ENCODE assay signal across 7 mouse cellular contexts in the genomic region with DNA sequence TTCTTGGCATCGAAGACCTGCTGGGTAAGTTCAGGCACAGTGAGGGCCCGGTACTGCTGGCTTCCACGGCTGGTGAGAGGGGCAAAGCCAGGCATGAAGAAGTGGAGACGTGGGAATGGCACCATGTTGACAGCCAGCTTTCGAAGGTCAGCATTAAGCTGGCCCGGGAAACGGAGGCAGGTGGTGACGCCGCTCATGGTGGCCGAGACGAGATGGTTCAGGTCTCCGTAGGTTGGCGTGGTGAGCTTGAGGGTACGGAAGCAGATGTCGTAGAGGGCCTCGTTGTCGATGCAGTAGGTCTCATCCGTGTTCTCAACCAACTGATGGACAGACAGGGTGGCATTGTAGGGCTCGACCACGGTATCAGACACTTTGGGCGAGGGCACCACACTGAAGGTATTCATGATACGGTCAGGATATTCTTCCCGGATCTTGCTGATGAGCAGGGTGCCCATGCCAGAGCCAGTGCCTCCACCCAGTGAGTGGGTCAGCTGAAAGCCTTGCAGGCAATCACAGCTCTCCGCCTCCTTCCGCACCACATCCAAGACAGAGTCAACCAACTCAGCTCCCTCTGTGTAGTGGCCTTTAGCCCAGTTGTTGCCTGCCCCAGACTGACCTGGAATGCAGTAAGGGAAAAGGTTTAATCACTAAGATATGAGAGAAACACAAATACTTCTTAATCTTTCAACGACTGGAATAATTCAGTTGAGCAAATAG. TPM values are rescaled to one million over a fixed set of nuclear protein-coding genes. Genes with fewer than 3 reads are reported as not detected.
DNase-seq lines count a peak whose midpoint lies in the region; ATAC-seq and TF ChIP-seq lines count a peak whose summit lies in the region.

No protein-coding gene starts in this region.

- TF ChIP-seq CTCF in lung, embryonic 14.5 days (IDR thresholded peaks at IDR 0.05; ENCODE audit: low read depth), result no peak

- peaks cover 63% of the 10 kb centered on the region for H3K36me3 ChIP-seq in lung, embryonic 14.5 days (ENCODE audit: insufficient read depth)
- peaks cover 67% of the 10 kb centered on the region for H3K36me3 ChIP-seq in embryonic facial prominence, embryonic 10.5 days (replicated peaks)
- H3K36me3 ChIP-seq in intestine, embryonic 14.5 days (ENCODE audit: control insufficient read depth, insufficient read depth, low read length), result peaks cover 45% of the 10 kb centered on the region
- H3K36me3 ChIP-seq in midbrain, embryonic 12.5 days, result peaks cover 48% of the 10 kb centered on the region

- no peak for DNase-seq in lung, embryonic 14.5 days
- no peak for DNase-seq in lung, postnatal 14 days
- DNase-seq in embryonic facial prominence, embryonic 10.5 days (ENCODE audit: low spot score), result no peak
- no peak for DNase-seq in intestine, embryonic 14.5 days (ENCODE audit: low spot score)
- no peak for DNase-seq in embryo, embryonic 9.5 days (ENCODE audit: extremely low spot score)
- no peak for DNase-seq in thymus, postnatal 4 days

- 0 out of 2 replicates have a peak overlapping the region, but pooled peaks have one; percentile 26 for H3K27ac ChIP-seq in lung, embryonic 14.5 days (ENCODE audit: low read depth)
- peak overlapping the region; percentile 95 for H3K27ac ChIP-seq in embryonic facial prominence, embryonic 10.5 days (replicated peaks)
- no peak overlapping the region; the same call in 1 of the 2 replicates for H3K27ac ChIP-seq in intestine, embryonic 14.5 days (ENCODE audit: low read depth)
- H3K27ac ChIP-seq in midbrain, embryonic 12.5 days (replicated peaks), result peak overlapping the region; percentile 42

- peak overlapping the region; percentile 92 for H3K4me3 ChIP-seq in lung, embryonic 14.5 days (ENCODE audit: low read depth, low read length)
- H3K4me3 ChIP-seq in embryonic facial prominence, embryonic 10.5 days, result peak overlapping the region; percentile 70
- H3K4me3 ChIP-seq in intestine, embryonic 14.5 days (ENCODE audit: low read depth, low read length), result peak overlapping the region; percentile 69
- H3K4me3 ChIP-seq in midbrain, embryonic 12.5 days, result peak overlapping the region; percentile 89

- H3K4me2 ChIP-seq in lung, embryonic 14.5 days, result peak overlapping the region; percentile 92
- H3K4me2 ChIP-seq in intestine, embryonic 14.5 days (ENCODE audit: low read length), result peak overlapping the region; percentile 90
- H3K4me2 ChIP-seq in midbrain, embryonic 12.5 days (replicated peaks), result peak overlapping the region; percentile 89

- H3K4me1 ChIP-seq in lung, embryonic 14.5 days (ENCODE audit: insufficient read depth), result no peaks in the 10 kb centered on the region; the same call in 1 of the 2 replicates
- H3K4me1 ChIP-seq in embryonic facial prominence, embryonic 10.5 days, result peaks cover 34% of the 10 kb centered on the region
- peaks cover 33% of the 10 kb centered on the region for H3K4me1 ChIP-seq in intestine, embryonic 14.5 days (replicated peaks; ENCODE audit: control insufficient read depth, insufficient read depth, low read length)
- H3K4me1 ChIP-seq in midbrain, embryonic 12.5 days, result peaks cover 37% of the 10 kb centered on the region

- ATAC-seq in lung, embryonic 14.5 days (ENCODE audit: insufficient read depth), result no peak
- no peak for ATAC-seq in intestine, embryonic 14.5 days (replicated peaks; ENCODE audit: low FRiP score, low TSS enrichment, low read depth)
- ATAC-seq in midbrain, embryonic 12.5 days (ENCODE audit: low FRiP score, low read depth), result no peak

- no peaks in the 10 kb centered on the region for H3K9me3 ChIP-seq in lung, embryonic 14.5 days (ENCODE audit: low read depth, low read length)
- no peaks in the 10 kb centered on the region for H3K9me3 ChIP-seq in embryonic facial prominence, embryonic 10.5 days
- no peaks in the 10 kb centered on the region for H3K9me3 ChIP-seq in intestine, embryonic 14.5 days (ENCODE audit: control insufficient read depth, low read length)
- no peaks in the 10 kb centered on the region for H3K9me3 ChIP-seq in midbrain, embryonic 12.5 days

- WGBS in lung, embryonic 14.5 days, result 57% methylated on average over 26 of the region's 26 CpGs
- 79% methylated on average over 26 of the region's 26 CpGs for WGBS in embryonic facial prominence, embryonic 10.5 days
- 72% methylated on average over 26 of the region's 26 CpGs for WGBS in intestine, embryonic 14.5 days
- WGBS in midbrain, embryonic 12.5 days, result 79% methylated on average over 26 of the region's 26 CpGs

- H3K9ac ChIP-seq in lung, embryonic 14.5 days, result peak overlapping the region; percentile 99
- peak overlapping the region; percentile 92 for H3K9ac ChIP-seq in intestine, embryonic 14.5 days (ENCODE audit: low read length)
- H3K9ac ChIP-seq in midbrain, embryonic 12.5 days (replicated peaks), result peak overlapping the region; percentile 99

- H3K27me3 ChIP-seq in lung, embryonic 14.5 days (ENCODE audit: insufficient read depth, low read length), result no peaks in the 10 kb centered on the region
- H3K27me3 ChIP-seq in embryonic facial prominence, embryonic 10.5 days (replicated peaks; ENCODE audit: low read depth, poor library complexity, severe bottlenecking), result no peaks in the 10 kb centered on the region
- no peaks in the 10 kb centered on the region for H3K27me3 ChIP-seq in intestine, embryonic 14.5 days (replicated peaks; ENCODE audit: control insufficient read depth, insufficient read depth, low read length)
- no peaks in the 10 kb centered on the region for H3K27me3 ChIP-seq in midbrain, embryonic 12.5 days

RNA-seq across cellular contexts. Expression of a gene that starts 2.5 kb away (rescaled TPM):
- 1,155 and 1,206 TPM in 2 replicates for polyA plus RNA-seq in lung, embryonic 14.5 days (2014; fragmentation: Nextera tagmentation; extraction: Ambion mirVana)
- 1,654 and 1,662 TPM in 2 replicates for polyA plus RNA-seq in embryonic facial prominence, embryonic 10.5 days (2016; fragmentation: Nextera tagmentation; extraction: Ambion mirVana)
- polyA plus RNA-seq in intestine, embryonic 14.5 days (2014; fragmentation: Nextera tagmentation; extraction: Ambion mirVana), result 923 and 1,006 TPM in 2 replicates
- polyA plus RNA-seq in midbrain, embryonic 12.5 days (2016; fragmentation: Nextera tagmentation; extraction: Ambion mirVana), result 1,535 and 1,561 TPM in 2 replicates

RNA-seq across cellular contexts. Expression of a gene that starts 5.7 kb away (rescaled TPM):
- polyA plus RNA-seq in lung, embryonic 14.5 days (2014; fragmentation: Nextera tagmentation; extraction: Ambion mirVana), result 19.5 and 21.6 TPM in 2 replicates
- 18.4 and 21.2 TPM in 2 replicates for polyA plus RNA-seq in embryonic facial prominence, embryonic 10.5 days (2016; fragmentation: Nextera tagmentation; extraction: Ambion mirVana)
- polyA plus RNA-seq in intestine, embryonic 14.5 days (2014; fragmentation: Nextera tagmentation; extraction: Ambion mirVana), result 16.6 and 17.8 TPM in 2 replicates
- polyA plus RNA-seq in midbrain, embryonic 12.5 days (2016; fragmentation: Nextera tagmentation; extraction: Ambion mirVana), result 19.1 and 20.3 TPM in 2 replicates

RNA-seq across cellular contexts. Expression of a gene that starts 12.6 kb away (rescaled TPM):
- polyA plus RNA-seq in lung, embryonic 14.5 days (2014; fragmentation: Nextera tagmentation; extraction: Ambion mirVana), result 30.9 and 32.5 TPM in 2 replicates
- polyA plus RNA-seq in embryonic facial prominence, embryonic 10.5 days (2016; fragmentation: Nextera tagmentation; extraction: Ambion mirVana), result 45.9 and 49.2 TPM in 2 replicates
- polyA plus RNA-seq in intestine, embryonic 14.5 days (2014; fragmentation: Nextera tagmentation; extraction: Ambion mirVana), result 42.5 and 48.5 TPM in 2 replicates
- 49.0 and 53.5 TPM in 2 replicates for polyA plus RNA-seq in midbrain, embryonic 12.5 days (2016; fragmentation: Nextera tagmentation; extraction: Ambion mirVana)

RNA-seq across cellular contexts. Expression of a gene that starts 14.1 kb away (rescaled TPM):
- 5.0 and 7.1 TPM in 2 replicates for polyA plus RNA-seq in lung, embryonic 14.5 days (2014; fragmentation: Nextera tagmentation; extraction: Ambion mirVana)
- polyA plus RNA-seq in embryonic facial prominence, embryonic 10.5 days (2016; fragmentation: Nextera tagmentation; extraction: Ambion mirVana), result 3.7 and 4.4 TPM in 2 replicates
- 4.4 and 5.1 TPM in 2 replicates for polyA plus RNA-seq in intestine, embryonic 14.5 days (2014; fragmentation: Nextera tagmentation; extraction: Ambion mirVana)
- 5.4 and 7.5 TPM in 2 replicates for polyA plus RNA-seq in midbrain, embryonic 12.5 days (2016; fragmentation: Nextera tagmentation; extraction: Ambion mirVana)

RNA-seq across cellular contexts. Expression of a gene that starts 25.5 kb away (rescaled TPM):
- 69.2 and 72.0 TPM in 2 replicates for polyA plus RNA-seq in lung, embryonic 14.5 days (2014; fragmentation: Nextera tagmentation; extraction: Ambion mirVana)
- 64.6 and 65.1 TPM in 2 replicates for polyA plus RNA-seq in embryonic facial prominence, embryonic 10.5 days (2016; fragmentation: Nextera tagmentation; extraction: Ambion mirVana)
- polyA plus RNA-seq in intestine, embryonic 14.5 days (2014; fragmentation: Nextera tagmentation; extraction: Ambion mirVana), result 62.6 and 69.3 TPM in 2 replicates
- polyA plus RNA-seq in midbrain, embryonic 12.5 days (2016; fragmentation: Nextera tagmentation; extraction: Ambion mirVana), result 48.5 and 48.6 TPM in 2 replicates
